Mouse (Mus musculus) intestine, postnatal 0 days (tissue): ENCODE measurements around the gene Ccdc172. TPM values are rescaled to one million over a fixed set of nuclear protein-coding genes. Genes with fewer than 3 reads are reported as not detected.

ENCODE experiments used
- ATAC-seq: fragments of 200-750 bp; cut with Nextera tagmentation; 2 replicates; pipeline ENCODE4 v1.8.0; 2017; ENCODE audit warnings: mild to moderate bottlenecking, moderate TSS enrichment, moderate library complexity
- H3K27ac ChIP-seq: fragments of 300-500 bp; sonication (generic); 2 replicates; pipeline ENCODE4 v1.5.1; 2014; ENCODE audit warnings: mild to moderate bottlenecking, low read depth, low read length, moderate library complexity
- H3K27me3 ChIP-seq: fragments of 300-500 bp; sonication (generic); replicated peaks from 2 replicates; pipeline ENCODE4 v1.6.1; 2014; ENCODE audit warnings: low read length, mixed read lengths; ENCODE audit not compliant: control insufficient read depth, insufficient read depth
- H3K36me3 ChIP-seq: fragments of 300-500 bp; sonication (generic); 2 replicates; pipeline ENCODE4 v1.6.1; 2014; ENCODE audit warnings: mild to moderate bottlenecking, moderate library complexity; ENCODE audit not compliant: control insufficient read depth, insufficient read depth
- H3K4me1 ChIP-seq: fragments of 300-500 bp; sonication (generic); replicated peaks from 2 replicates; pipeline ENCODE4 v1.6.1; 2014; ENCODE audit warnings: antibody characterized with exemption, low read length, mixed read lengths; ENCODE audit not compliant: control insufficient read depth, insufficient read depth
- H3K4me2 ChIP-seq: fragments of 300-500 bp; sonication (generic); replicated peaks from 2 replicates; pipeline ENCODE4 v1.6.1; 2014; ENCODE audit warnings: low read depth, mild to moderate bottlenecking, moderate library complexity
- H3K4me3 ChIP-seq: fragments of 300-500 bp; sonication (generic); 2 replicates; pipeline ENCODE4 v1.5.1; 2014; ENCODE audit warnings: low read depth, low read length
- H3K9ac ChIP-seq: fragments of 300-500 bp; sonication (generic); 2 replicates; pipeline ENCODE4 v1.6.1; 2014; ENCODE audit warnings: mild to moderate bottlenecking, low read depth, low read length
- H3K9me3 ChIP-seq: fragments of 300-500 bp; sonication (generic); 2 replicates; pipeline ENCODE4 v1.6.1; 2016; ENCODE audit warnings: mixed run types; ENCODE audit not compliant: control insufficient read depth
- CTCF ChIP-seq: sonication (generic); IDR thresholded peaks from 2 replicates; pipeline ENCODE4 v1.5.1; 2016; ENCODE audit warnings: low read depth, mild to moderate bottlenecking, control low read depth, antibody characterized with exemption, moderate library complexity
- WGBS: fragments of 180-500 bp; shearing (Covaris S2); extraction: QIAGEN DNeasy Blood & Tissue Kit; methylation state at CpG from one replicate; pipeline ENCODE4 v1.1.7; 2014; 5-methylcytosine and 5-hydroxymethylcytosine counted together
- polyA plus RNA-seq: library from polyadenylated mRNA; unstranded; fragments of >200 nt; fragmentation: Nextera tagmentation; extraction: Ambion mirVana; gene quantifications from 2 replicates; pipeline ENCODE4 v1.2.1, GENCODE M21; 2015

The Ccdc172 gene
- polyA plus RNA-seq, 1 experiment from 2014 or later = not detected

DNA sequence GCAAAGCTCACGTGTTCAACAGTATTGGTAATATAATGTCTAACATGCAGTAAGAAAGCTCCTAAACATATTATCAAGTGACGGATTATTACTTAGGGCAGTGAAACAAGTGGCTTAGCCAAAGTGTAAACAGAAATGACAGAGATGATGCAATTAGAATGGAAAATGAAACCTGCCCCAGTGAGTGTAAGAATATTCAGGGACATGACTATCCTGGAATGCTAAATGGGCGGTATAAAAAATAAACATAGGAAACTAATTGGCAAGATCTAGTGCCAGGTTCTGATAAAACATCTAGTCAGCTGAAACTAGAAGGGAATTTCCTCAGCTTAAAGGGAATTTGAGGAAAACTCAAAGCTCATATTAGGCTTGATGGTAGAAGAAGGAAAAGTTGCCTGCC is 21.3 kb downstream of the Ccdc172 start:
- H3K9me3 ChIP-seq = no peaks in the 10 kb centered on the region
- TF ChIP-seq CTCF = no peak
- no peaks in the 10 kb centered on the region for H3K36me3 ChIP-seq
- H3K4me2 ChIP-seq = no peak overlapping the region
- no peaks in the 10 kb centered on the region for H3K4me1 ChIP-seq
- no peaks in the 10 kb centered on the region for H3K27me3 ChIP-seq
- no peak for ATAC-seq
- H3K4me3 ChIP-seq = no peak overlapping the region
- no peak overlapping the region for H3K27ac ChIP-seq
- 48% methylated on average over 3 of the region's 3 CpGs for WGBS
- H3K9ac ChIP-seq = no peak overlapping the region

DNA sequence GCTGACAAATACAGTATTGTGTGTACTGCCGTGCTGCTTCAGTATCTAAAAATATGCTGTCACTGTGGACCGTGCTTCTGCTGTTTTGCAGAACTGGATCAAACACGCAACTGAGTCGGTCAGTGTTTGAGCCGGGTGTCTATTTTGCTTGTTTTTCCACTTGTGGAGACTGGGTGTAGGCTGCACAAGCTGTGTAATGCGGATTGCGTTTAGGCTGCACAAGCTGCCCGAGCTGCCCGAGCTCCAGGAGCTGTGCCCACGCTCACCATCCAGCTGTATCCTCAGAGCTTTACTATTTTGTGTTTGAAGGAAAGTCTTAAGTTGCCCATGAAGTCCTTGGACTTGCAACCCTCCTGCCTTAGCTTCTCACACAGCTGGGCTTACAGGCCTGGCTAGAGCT is 24.9 kb downstream of the Ccdc172 start:
- H3K4me3 ChIP-seq = no peak overlapping the region
- no peak overlapping the region for H3K9ac ChIP-seq
- no peaks in the 10 kb centered on the region for H3K4me1 ChIP-seq
- no peaks in the 10 kb centered on the region for H3K36me3 ChIP-seq
- no peak overlapping the region for H3K4me2 ChIP-seq
- no peak overlapping the region for H3K27ac ChIP-seq
- 91% methylated on average over 10 of the region's 10 CpGs for WGBS
- no peaks in the 10 kb centered on the region for H3K9me3 ChIP-seq
- no peak for ATAC-seq
- no peak for TF ChIP-seq CTCF
- no peaks in the 10 kb centered on the region for H3K27me3 ChIP-seq

DNA sequence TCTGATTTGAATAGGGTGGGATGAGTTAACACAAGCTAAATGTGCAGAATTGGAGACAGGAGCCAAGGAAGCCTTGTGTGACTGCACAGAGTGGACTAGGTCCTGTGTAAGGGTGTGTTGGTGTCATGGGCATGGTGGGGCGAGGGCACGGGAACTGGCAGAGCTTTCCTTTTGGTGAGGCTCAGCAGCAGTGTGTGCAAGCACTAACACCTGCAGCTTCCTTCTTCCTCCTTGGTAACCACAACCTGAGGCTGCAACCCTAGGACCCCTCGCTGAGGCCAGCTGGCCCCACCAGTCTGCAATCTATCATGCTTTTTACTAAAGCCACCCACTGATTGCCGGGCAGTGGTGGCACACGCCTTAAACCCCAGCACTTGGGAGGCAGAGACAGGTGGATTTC is 28.6 kb downstream of the Ccdc172 start:
- Histone ChIP-seq H3K4me3 (no peak overlapping the region), H3K4me1 (no peaks in the 10 kb centered on the region), H3K4me2 (no peak overlapping the region), H3K27me3 (no peaks in the 10 kb centered on the region), H3K9ac (no peak overlapping the region), H3K27ac (no peak overlapping the region), H3K36me3 (no peaks in the 10 kb centered on the region), H3K9me3 (no peaks in the 10 kb centered on the region)
- ATAC-seq = no peak
- no peak for TF ChIP-seq CTCF
- 84% methylated on average over 5 of the region's 5 CpGs for WGBS

DNA sequence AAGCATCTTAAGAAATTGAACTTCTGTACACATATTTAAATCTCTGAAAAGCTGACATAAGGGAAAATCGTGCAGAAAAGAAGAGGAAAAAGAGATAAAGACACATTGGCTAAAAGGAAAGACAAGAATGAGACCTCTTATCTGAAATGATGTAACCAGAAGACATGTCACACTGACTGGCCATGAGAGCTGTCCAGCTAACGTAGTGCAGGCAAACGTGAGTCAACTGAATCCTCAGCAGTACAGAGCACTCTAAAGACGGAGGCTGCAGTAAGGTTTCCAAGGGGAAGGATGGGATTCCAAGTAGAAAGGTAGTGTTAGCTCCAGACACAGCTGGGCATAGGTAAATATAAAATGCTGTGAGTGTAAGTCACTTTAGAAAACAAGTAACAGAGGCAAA is 36.6 kb downstream of the Ccdc172 start:
- WGBS = 44% methylated on average over 4 of the region's 4 CpGs
- Histone ChIP-seq H3K9me3 (no peaks in the 10 kb centered on the region), H3K4me2 (no peak overlapping the region), H3K4me3 (no peak overlapping the region), H3K36me3 (no peaks in the 10 kb centered on the region), H3K27me3 (no peaks in the 10 kb centered on the region), H3K27ac (no peak overlapping the region), H3K4me1 (no peaks in the 10 kb centered on the region), H3K9ac (no peak overlapping the region)
- ATAC-seq = no peak
- TF ChIP-seq CTCF = no peak

DNA sequence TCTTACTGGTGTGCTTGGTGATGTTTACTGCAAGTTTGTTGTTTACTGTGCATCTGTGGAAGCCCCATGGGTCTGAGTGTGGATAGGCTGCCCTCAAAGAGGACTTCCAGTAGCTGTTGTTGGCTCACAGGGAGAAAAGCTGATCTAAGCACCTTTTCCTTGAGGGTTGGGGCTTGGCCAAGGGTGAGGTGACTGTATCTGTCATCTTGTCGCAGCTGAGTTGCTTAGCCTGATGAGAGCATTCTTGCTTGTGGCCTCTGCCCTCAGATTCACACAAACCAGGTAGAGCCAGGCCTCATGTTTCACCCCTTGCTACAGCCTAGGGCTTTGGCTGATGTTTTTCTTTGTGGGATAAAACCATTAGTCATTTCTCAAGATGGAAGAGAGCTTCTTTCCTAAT is 38.7 kb downstream of the Ccdc172 start:
- Histone ChIP-seq H3K4me3 (no peak overlapping the region), H3K4me1 (no peaks in the 10 kb centered on the region), H3K27ac (no peak overlapping the region), H3K36me3 (no peaks in the 10 kb centered on the region), H3K27me3 (no peaks in the 10 kb centered on the region), H3K4me2 (no peak overlapping the region), H3K9ac (no peak overlapping the region), H3K9me3 (no peaks in the 10 kb centered on the region)
- ATAC-seq = no peak
- no peak for TF ChIP-seq CTCF
- WGBS = 22% methylated on average over 1 of the region's 1 CpGs

DNA sequence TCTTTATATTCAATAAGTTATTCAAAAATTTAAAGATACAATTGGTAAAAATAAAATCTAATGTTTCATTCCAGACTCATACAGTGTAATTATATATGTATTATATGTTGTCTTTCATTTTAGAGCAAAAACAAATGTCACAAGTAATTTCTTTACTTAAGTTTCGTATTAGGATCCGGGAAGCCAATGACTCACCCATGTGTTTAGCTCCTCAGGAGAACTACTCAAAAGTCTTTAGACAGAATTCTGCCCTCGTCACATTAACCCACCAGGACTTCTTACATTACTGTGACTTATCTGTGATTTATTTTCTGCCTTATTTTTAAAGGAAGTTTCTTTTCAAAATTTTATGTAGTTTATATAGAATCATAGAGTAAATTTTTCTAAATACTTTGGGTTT is 39.1 kb downstream of the Ccdc172 start:
- no peak overlapping the region for H3K4me3 ChIP-seq
- no peaks in the 10 kb centered on the region for H3K9me3 ChIP-seq
- H3K4me1 ChIP-seq = no peaks in the 10 kb centered on the region
- no peak overlapping the region for H3K27ac ChIP-seq
- H3K4me2 ChIP-seq = no peak overlapping the region
- no peak for TF ChIP-seq CTCF
- H3K36me3 ChIP-seq = no peaks in the 10 kb centered on the region
- 81% methylated on average over 3 of the region's 3 CpGs for WGBS
- H3K27me3 ChIP-seq = no peaks in the 10 kb centered on the region
- no peak overlapping the region for H3K9ac ChIP-seq
- ATAC-seq = no peak

DNA sequence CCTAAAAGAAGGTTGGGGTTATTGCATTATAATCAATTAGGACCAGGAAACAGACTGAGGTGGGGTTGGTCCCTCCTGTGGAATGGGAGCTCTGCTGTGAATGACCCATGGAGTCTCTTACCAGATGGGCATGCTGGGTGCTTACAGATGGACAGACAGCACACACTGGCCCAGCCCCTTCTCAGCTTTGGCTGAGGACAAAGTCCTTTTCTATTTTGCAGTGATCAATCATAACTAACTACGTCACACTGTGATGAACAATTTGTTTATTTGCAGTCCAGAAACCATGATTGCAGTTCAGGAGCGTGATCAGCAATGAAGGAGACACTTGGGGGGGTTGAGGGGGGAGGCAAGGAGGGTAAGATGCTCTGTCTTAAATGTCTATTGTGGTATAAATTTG is 43.2 kb downstream of the Ccdc172 start:
- no peak overlapping the region for H3K4me2 ChIP-seq
- H3K9me3 ChIP-seq = no peaks in the 10 kb centered on the region
- no peak for TF ChIP-seq CTCF
- 33% methylated on average over 2 of the region's 2 CpGs for WGBS
- no peaks in the 10 kb centered on the region for H3K36me3 ChIP-seq
- no peak for ATAC-seq
- H3K27me3 ChIP-seq = no peaks in the 10 kb centered on the region
- no peak overlapping the region for H3K4me3 ChIP-seq
- H3K27ac ChIP-seq = no peak overlapping the region
- H3K9ac ChIP-seq = no peak overlapping the region
- H3K4me1 ChIP-seq = no peaks in the 10 kb centered on the region
